Mouse (Mus musculus) intestine, embryonic 16.5 days (tissue): ENCODE results near the gene Tbc1d8. TPM values are rescaled to one million over a fixed set of nuclear protein-coding genes. Genes with fewer than 3 reads are reported as not detected.

ENCODE experiments used
- ATAC-seq: fragments of 200-750 bp; cut with Nextera tagmentation; 2 replicates; pipeline ENCODE4 v1.8.0; 2017; ENCODE audit warnings: moderate TSS enrichment, moderate library complexity
- H3K27ac ChIP-seq: fragments of 300-500 bp; sonication (generic); 2 replicates; pipeline ENCODE4 v1.5.1; 2014; ENCODE audit warnings: mild to moderate bottlenecking, low read length
- H3K27me3 ChIP-seq: fragments of 300-500 bp; sonication (generic); replicated peaks from 2 replicates; pipeline ENCODE4 v1.6.1; 2014; ENCODE audit warnings: low read length, control low read depth, mixed read lengths; ENCODE audit not compliant: control insufficient read depth, insufficient read depth
- H3K36me3 ChIP-seq: fragments of 300-500 bp; sonication (generic); 2 replicates; pipeline ENCODE4 v1.6.1; 2014; ENCODE audit warnings: low read length, control low read depth; ENCODE audit not compliant: control insufficient read depth, insufficient read depth
- H3K4me1 ChIP-seq: fragments of 300-500 bp; sonication (generic); 2 replicates; pipeline ENCODE4 v1.6.1; 2014; ENCODE audit warnings: low read length, control low read depth, mixed read lengths; ENCODE audit not compliant: control insufficient read depth, insufficient read depth
- H3K4me2 ChIP-seq: fragments of 300-500 bp; sonication (generic); 2 replicates; pipeline ENCODE4 v1.6.1; 2014; ENCODE audit warnings: low read depth, low read length, control low read depth
- H3K4me3 ChIP-seq: fragments of 300-500 bp; sonication (generic); 2 replicates; pipeline ENCODE4 v1.5.1; 2014; ENCODE audit warnings: mild to moderate bottlenecking, low read length
- H3K9ac ChIP-seq: fragments of 300-500 bp; sonication (generic); 2 replicates; pipeline ENCODE4 v1.6.1; 2014; ENCODE audit warnings: low read depth, low read length
- H3K9me3 ChIP-seq: fragments of 300-500 bp; sonication (generic); 2 replicates; pipeline ENCODE4 v1.6.1; 2016; ENCODE audit warnings: low read length, control low read depth; ENCODE audit not compliant: control insufficient read depth
- WGBS: fragments of 180-500 bp; shearing (Covaris S2); extraction: QIAGEN DNeasy Blood & Tissue Kit; methylation state at CpG from one replicate; pipeline ENCODE4 v1.1.7; 2014; 5-methylcytosine and 5-hydroxymethylcytosine counted together
- polyA plus RNA-seq: library from polyadenylated mRNA; unstranded; fragments of >200 nt; fragmentation: Nextera tagmentation; extraction: Ambion mirVana; gene quantifications from 2 replicates; pipeline ENCODE4 v1.2.1, GENCODE M21; 2015

Tbc1d8 gene
- polyA plus RNA-seq: 7.3 and 7.4 TPM in 2 replicates

GRCm38 (mm10) chr1:39478057-39478895 lies at the start of gene Tbc1d8:
Gene Tbc1d8, minus strand, starts transcription at chr1:39478755.
- Histone ChIP-seq H3K4me2 (peak within 1 kb of the TSS; percentile 76), H3K4me3 (peak within 1 kb of the TSS; percentile 78), H3K27me3 (no peaks in the 10 kb centered on the region), H3K4me1 (peaks cover 8% of the 10 kb centered on the region), H3K36me3 (no peaks in the 10 kb centered on the region), H3K9me3 (no peaks in the 10 kb centered on the region), H3K27ac (peak within 1 kb of the TSS; percentile 87), H3K9ac (peak within 1 kb of the TSS; percentile 82)
- peak; percentile 97 for ATAC-seq
- WGBS: under 1% methylated on average over 90 of the region's 90 CpGs

- Histone ChIP-seq H3K27ac (no peak overlapping the region), H3K4me2 (no peak overlapping the region), H3K36me3 (no peaks in the 10 kb centered on the region), H3K4me3 (no peak overlapping the region), H3K9ac (no peak overlapping the region), H3K9me3 (no peaks in the 10 kb centered on the region), H3K4me1 (no peaks in the 10 kb centered on the region), H3K27me3 (no peaks in the 10 kb centered on the region)
- no peak for ATAC-seq
- 71% methylated on average over 6 of the region's 6 CpGs for WGBS
These were observed 49.8 kb upstream of the Tbc1d8 start for GRCm38 (mm10) chr1:39528319-39528718.

GRCm38 (mm10) chr1:39527432-39527831 lies 48.9 kb upstream of the Tbc1d8 start:
- H3K4me1 ChIP-seq: no peaks in the 10 kb centered on the region
- no peak overlapping the region for H3K4me3 ChIP-seq
- ATAC-seq: peak; percentile 59; the same call in 1 of the 2 replicates
- H3K27ac ChIP-seq: no peak overlapping the region
- H3K9me3 ChIP-seq: no peaks in the 10 kb centered on the region
- H3K4me2 ChIP-seq: no peak overlapping the region
- WGBS: 13% methylated on average over 7 of the region's 7 CpGs
- H3K36me3 ChIP-seq: no peaks in the 10 kb centered on the region
- H3K9ac ChIP-seq: no peak overlapping the region
- H3K27me3 ChIP-seq: no peaks in the 10 kb centered on the region

- H3K4me2 ChIP-seq: no peak overlapping the region
- no peaks in the 10 kb centered on the region for H3K27me3 ChIP-seq
- H3K9me3 ChIP-seq: no peaks in the 10 kb centered on the region
- no peaks in the 10 kb centered on the region for H3K36me3 ChIP-seq
- H3K27ac ChIP-seq: no peak overlapping the region
- no peaks in the 10 kb centered on the region for H3K4me1 ChIP-seq
- 80% methylated on average over 9 of the region's 9 CpGs for WGBS
- no peak overlapping the region for H3K9ac ChIP-seq
- H3K4me3 ChIP-seq: no peak overlapping the region
- no peak for ATAC-seq
These were observed 48.0 kb upstream of the Tbc1d8 start for GRCm38 (mm10) chr1:39526371-39527167.

- Histone ChIP-seq H3K4me3 (no peak overlapping the region), H3K36me3 (no peaks in the 10 kb centered on the region), H3K27ac (no peak overlapping the region), H3K9me3 (no peaks in the 10 kb centered on the region), H3K4me1 (no peaks in the 10 kb centered on the region), H3K27me3 (no peaks in the 10 kb centered on the region), H3K4me2 (no peak overlapping the region), H3K9ac (no peak overlapping the region)
- 72% methylated on average over 7 of the region's 7 CpGs for WGBS
- ATAC-seq: no peak
These were observed 47.2 kb upstream of the Tbc1d8 start for GRCm38 (mm10) chr1:39525763-39526162.

- H3K4me3 ChIP-seq: no peak overlapping the region
- no peaks in the 10 kb centered on the region for H3K27me3 ChIP-seq
- H3K27ac ChIP-seq: no peak overlapping the region
- peak; percentile 26; the same call in 1 of the 2 replicates for ATAC-seq
- no peaks in the 10 kb centered on the region for H3K36me3 ChIP-seq
- H3K9me3 ChIP-seq: no peaks in the 10 kb centered on the region
- H3K4me2 ChIP-seq: no peak overlapping the region
- 27% methylated on average over 5 of the region's 5 CpGs for WGBS
- no peaks in the 10 kb centered on the region for H3K4me1 ChIP-seq
- H3K9ac ChIP-seq: no peak overlapping the region
These were observed 44.0 kb upstream of the Tbc1d8 start for GRCm38 (mm10) chr1:39522519-39522918.

- Histone ChIP-seq H3K4me2 (no peak overlapping the region), H3K9ac (no peak overlapping the region), H3K36me3 (no peaks in the 10 kb centered on the region), H3K27me3 (no peaks in the 10 kb centered on the region), H3K9me3 (no peaks in the 10 kb centered on the region), H3K4me1 (no peaks in the 10 kb centered on the region), H3K4me3 (no peak overlapping the region), H3K27ac (no peak overlapping the region)
- 87% methylated on average over 7 of the region's 7 CpGs for WGBS
- ATAC-seq: no peak
These were observed 42.8 kb upstream of the Tbc1d8 start for GRCm38 (mm10) chr1:39521326-39521725.

GRCm38 (mm10) chr1:39515303-39515991 lies 36.9 kb upstream of the Tbc1d8 start:
- 70% methylated on average over 10 of the region's 10 CpGs for WGBS
- no peak overlapping the region for H3K9ac ChIP-seq
- no peaks in the 10 kb centered on the region for H3K9me3 ChIP-seq
- no peaks in the 10 kb centered on the region for H3K27me3 ChIP-seq
- no peak overlapping the region for H3K4me2 ChIP-seq
- 0 out of 2 replicates have a peak, but pooled peaks cover 4% of the 10 kb centered on the region for H3K4me1 ChIP-seq
- H3K36me3 ChIP-seq: no peaks in the 10 kb centered on the region
- H3K27ac ChIP-seq: peak overlapping the region; percentile 59
- peak; percentile 85 for ATAC-seq
- no peak overlapping the region for H3K4me3 ChIP-seq

GRCm38 (mm10) chr1:39512183-39512582 lies 33.6 kb upstream of the Tbc1d8 start:
- Histone ChIP-seq H3K27me3 (no peaks in the 10 kb centered on the region), H3K9me3 (no peaks in the 10 kb centered on the region), H3K4me1 (0 out of 2 replicates have a peak, but pooled peaks cover 4% of the 10 kb centered on the region), H3K4me3 (no peak overlapping the region), H3K4me2 (no peak overlapping the region), H3K36me3 (no peaks in the 10 kb centered on the region), H3K27ac (no peak overlapping the region), H3K9ac (no peak overlapping the region)
- WGBS: 81% methylated on average over 1 of the region's 1 CpGs
- no peak for ATAC-seq
